Mouse (Mus musculus): Measurements from ENCODE around the gene Iqcd.

Iqcd gene

GRCm38 (mm10) chr5:120588569-120589094 is at the start of gene Iqcd, which contains the start of gene Tpcn1:
Iqcd (plus strand) TSS chr5:120589016.
Tpcn1 (minus strand) TSS chr5:120588673.
- in situ Hi-C loops (cut with MboI; ENCODE audit: unreplicated experiment in 2 of 2): loop anchor here in 1 of 2 experiments (5.0 kb wide), 1 partner anchor 61 kb away; no protein-coding TSS in a partner anchor

GRCm38 (mm10) chr5:120548236-120548850 is 40.5 kb upstream of the Iqcd start:
- in situ Hi-C loops (cut with MboI; ENCODE audit: unreplicated experiment in 2 of 2): no loop called here

GRCm38 (mm10) chr5:120550137-120550536 is 38.7 kb upstream of the Iqcd start:
- in situ Hi-C loops (cut with MboI; ENCODE audit: unreplicated experiment in 2 of 2): no loop called here

DNA sequence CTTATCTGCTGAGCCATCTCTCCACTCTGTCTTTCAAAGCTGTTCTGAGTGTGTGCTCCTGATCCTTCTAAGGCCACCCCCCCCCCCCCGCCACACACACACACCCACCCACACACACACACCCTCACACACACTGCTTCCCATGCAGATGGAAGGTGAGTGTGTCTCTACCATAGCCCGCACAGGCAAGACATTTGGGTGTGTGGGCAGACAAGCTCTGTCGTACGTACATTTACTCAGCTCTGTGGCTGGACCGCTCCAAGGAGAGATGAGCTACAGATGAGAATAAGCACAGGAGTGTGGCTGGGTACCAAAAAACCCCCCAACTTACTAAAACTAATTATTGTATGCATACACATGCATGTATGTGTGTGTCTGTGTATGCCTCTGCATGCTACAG is 38.1 kb upstream of the Iqcd start:
- in situ Hi-C loops (cut with MboI; ENCODE audit: unreplicated experiment in 2 of 2): no loop called here

DNA sequence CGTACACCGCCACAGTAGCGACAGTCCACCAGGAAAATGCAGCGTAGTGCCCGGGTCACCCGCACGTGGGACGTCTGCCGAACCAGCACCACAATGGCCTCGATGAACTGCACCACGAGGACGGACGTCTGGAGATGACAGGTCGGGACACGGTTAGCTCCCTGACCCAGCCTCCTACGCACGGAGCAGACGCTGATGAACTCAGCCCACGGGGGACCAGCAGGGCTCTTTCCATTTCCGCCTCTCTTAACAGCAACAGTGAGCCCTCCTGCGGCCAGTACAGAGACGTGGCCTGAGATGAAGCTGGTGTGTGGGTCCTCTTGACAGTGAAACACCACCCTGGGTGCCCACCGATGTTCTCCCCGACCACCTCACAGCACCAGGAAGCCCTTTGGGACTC is 32.9 kb upstream of the Iqcd start:
- in situ Hi-C loops (cut with MboI; ENCODE audit: unreplicated experiment in 2 of 2): no loop called here

GRCm38 (mm10) chr5:120558041-120558440 is 30.8 kb upstream of the Iqcd start:
- in situ Hi-C loops (cut with MboI; ENCODE audit: unreplicated experiment in 2 of 2): no loop called here

GRCm38 (mm10) chr5:120558762-120559161 is 30.1 kb upstream of the Iqcd start:
- in situ Hi-C loops (cut with MboI; ENCODE audit: unreplicated experiment in 2 of 2): no loop called here

- in situ Hi-C loops (cut with MboI; ENCODE audit: unreplicated experiment in 2 of 2): no loop called here
These were observed 28.6 kb upstream of the Iqcd start for GRCm38 (mm10) chr5:120560129-120560615.

DNA sequence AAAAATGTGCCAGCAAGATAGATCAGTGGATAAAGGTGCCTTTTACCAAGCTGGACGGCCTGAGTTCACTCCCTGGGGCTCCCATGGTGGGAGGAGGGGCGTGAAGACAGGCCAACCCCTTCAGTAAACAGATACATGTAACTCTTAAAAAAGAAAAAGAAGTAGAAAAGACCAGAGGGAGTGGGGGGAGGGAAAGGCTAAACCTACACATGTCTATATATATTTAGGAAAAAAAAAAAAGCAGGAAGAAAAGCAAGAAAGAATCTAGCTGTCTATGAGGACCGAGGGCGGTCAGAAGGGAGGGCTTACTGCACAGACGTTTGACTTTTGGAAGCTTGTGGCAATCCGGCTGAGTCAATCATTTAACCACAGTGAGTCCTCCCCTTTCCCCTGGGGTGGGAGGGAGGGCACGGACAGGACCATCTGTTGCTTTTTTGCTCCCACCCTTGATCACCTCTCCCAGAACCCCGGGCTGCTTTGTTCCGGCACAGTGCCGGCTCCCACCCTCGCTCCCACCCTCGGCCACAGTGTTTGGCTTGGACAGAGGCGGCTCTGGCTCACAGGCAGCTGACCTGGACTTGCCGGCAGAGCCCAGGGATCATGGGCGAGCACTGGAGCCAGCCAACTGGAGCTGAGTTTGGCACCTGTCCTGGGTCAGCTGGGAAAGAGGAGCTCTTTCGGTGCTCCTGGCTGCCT is 28.1 kb upstream of the Iqcd start:
- in situ Hi-C loops (cut with MboI; ENCODE audit: unreplicated experiment in 2 of 2): no loop called here

DNA sequence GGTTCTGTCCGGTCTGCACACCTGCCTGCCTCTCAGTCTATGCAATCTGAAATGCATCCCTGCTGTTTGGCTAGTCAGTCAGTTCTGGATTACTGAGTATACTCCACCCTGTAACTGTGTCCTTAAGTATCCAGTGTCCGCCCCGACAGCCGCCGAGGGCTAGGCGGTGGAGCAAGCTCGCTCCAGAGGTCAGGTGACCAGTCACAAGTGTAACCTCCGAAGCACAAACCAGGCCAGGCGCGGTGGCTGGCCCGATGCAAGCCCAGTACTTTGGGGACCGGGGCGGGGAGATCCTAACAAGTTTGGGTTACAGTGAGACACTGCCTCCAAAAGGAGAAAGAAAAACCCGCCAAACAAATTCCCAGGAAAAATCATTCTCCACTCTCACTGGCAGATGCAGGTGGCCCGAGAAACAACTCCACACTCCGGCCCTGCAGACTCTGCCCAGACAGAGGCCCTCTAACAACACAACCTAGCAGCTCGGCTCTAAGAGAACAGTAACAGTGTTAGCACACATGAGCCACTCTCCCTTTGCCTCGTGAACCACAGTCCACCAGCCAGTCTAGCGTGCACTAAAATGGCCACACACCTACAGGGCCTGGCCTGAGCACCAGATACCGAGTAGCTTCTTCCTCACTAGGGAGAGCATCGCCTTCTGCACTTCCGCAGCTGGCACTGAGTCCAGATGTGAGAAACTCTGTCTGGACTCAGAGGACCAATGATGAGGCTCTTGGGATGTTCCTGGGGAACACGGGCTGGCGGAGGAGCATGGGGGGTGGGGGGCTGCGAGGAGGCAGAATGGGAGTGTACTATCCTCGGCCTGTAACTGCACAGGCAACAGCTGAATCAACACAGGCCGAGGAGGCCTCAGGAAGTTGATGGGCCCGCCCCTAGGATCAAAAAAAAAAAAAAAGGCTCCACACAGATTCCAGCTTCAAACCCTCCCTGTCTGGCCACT is 25.6 kb upstream of the Iqcd start:
- in situ Hi-C loops (cut with MboI; ENCODE audit: unreplicated experiment in 2 of 2): no loop called here

DNA sequence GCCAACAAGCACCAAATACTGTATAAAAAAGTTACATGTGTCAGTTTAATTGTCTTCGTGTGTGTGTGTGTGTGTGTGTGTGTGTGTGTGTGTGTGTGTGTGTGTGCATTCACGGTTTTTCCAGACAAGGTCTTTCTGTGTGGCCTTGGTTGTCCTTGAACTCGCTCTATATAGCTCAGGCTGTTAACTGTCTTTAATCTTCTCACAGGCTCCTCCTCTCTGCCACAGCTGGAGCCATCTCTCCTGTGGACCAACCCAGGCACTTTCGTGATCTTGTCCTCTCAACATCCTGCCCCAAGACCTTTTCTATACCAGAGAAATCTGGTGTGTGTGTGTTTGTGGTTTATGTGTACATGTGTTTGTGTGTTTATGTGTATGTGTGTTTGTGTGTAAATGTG is 24.9 kb upstream of the Iqcd start:
- in situ Hi-C loops (cut with MboI; ENCODE audit: unreplicated experiment in 2 of 2): no loop called here

GRCm38 (mm10) chr5:120565171-120565905 is 23.5 kb upstream of the Iqcd start:
- in situ Hi-C loops (cut with MboI; ENCODE audit: unreplicated experiment in 2 of 2): no loop called here

DNA sequence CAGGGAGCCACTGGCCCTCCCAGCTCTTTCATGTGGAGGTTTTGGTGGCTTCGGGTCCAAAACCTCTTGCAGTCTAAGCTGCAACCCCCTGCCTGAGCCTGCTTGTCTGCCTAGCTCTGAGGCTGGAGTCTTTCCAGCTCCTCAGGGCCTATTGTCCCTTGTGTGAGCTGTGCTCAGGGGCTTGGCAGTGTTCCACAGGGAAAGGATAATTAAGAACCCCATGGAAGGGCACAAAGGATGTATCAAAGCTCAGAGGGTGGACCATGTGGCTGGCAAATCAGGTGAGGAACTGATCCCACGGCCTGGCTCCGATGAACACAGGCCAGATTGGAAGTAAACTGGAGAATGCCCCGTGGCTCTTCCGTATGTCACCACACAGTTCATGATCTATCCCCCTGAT is 22.7 kb upstream of the Iqcd start:
- in situ Hi-C loops (cut with MboI; ENCODE audit: unreplicated experiment in 2 of 2): no loop called here

DNA sequence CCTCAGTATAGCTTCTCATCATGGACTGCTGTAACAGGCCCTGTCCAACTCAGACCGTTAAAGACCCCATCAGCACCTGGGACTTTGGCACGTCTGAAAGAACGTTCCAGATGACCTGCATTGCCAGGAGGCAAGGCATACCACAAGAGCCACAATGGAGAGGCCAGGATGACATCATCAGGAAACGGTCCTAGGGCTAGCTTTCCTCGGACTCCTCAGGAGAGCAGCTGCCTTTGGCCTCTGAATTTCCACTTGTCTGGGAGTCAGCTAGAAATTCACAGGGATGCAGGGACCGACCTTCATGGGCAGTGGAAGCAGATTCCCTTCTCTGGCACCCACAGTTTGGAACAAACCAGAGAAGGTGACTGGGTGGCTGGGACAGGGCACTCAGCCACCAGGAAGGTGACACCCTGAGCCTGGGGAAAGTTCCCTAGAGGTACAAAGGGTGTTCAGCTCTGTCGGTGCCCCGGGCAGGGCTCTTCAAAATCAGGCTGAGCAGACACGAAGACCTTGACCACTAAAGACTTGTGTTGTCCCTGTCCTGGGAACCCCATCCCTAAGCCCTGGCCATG is 22.0 kb upstream of the Iqcd start:
- in situ Hi-C loops (cut with MboI; ENCODE audit: unreplicated experiment in 2 of 2): no loop called here

- in situ Hi-C loops (cut with MboI; ENCODE audit: unreplicated experiment in 2 of 2): no loop called here
These were observed 21.5 kb upstream of the Iqcd start for GRCm38 (mm10) chr5:120567253-120567701.

DNA sequence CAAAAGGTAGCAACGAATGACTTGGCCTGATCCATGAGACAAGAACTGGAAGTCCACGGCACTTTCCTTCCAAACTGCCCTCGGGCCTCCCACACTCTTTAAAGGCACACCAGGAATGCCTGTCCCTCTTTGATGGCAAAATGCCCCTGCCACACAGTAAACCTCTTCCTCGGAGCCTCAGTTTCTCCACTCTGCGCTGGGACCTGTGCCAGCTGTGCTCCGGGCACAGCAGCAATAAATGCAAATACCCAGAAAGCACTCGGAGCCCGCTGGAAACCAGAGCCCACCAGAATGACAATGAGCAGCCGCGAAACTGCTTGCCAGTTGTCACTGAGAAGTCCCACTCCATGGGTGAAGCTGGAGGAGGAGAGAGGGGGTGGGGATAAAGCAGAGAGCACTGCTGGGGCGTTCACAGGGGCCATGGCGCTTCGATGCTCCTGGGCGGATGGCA is 21.0 kb upstream of the Iqcd start:
- in situ Hi-C loops (cut with MboI; ENCODE audit: unreplicated experiment in 2 of 2): no loop called here

DNA sequence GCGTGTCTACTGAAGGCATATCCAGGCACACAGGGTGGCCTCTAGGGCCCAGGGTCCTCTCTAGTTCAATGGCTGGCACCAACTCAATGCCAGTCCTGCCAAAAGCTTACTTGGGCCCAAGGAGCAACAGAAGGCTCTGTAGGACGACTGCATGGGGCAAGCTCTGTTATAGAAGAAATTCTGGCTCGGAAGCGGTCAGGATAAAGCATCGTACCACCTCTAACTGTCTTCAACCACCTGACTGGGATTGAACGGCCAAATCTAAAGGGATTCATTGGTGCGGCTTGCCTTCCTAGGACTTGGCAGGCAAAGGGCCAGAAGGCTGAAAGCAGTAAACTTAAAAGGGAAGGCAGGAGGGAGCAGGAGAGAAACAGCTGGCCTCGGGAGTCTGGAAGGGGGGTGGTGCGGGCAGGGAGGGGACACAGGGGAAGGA is 20.5 kb upstream of the Iqcd start:
- in situ Hi-C loops (cut with MboI; ENCODE audit: unreplicated experiment in 2 of 2): no loop called here

GRCm38 (mm10) chr5:120568964-120569363 is 19.9 kb upstream of the Iqcd start:
- in situ Hi-C loops (cut with MboI; ENCODE audit: unreplicated experiment in 2 of 2): no loop called here

DNA sequence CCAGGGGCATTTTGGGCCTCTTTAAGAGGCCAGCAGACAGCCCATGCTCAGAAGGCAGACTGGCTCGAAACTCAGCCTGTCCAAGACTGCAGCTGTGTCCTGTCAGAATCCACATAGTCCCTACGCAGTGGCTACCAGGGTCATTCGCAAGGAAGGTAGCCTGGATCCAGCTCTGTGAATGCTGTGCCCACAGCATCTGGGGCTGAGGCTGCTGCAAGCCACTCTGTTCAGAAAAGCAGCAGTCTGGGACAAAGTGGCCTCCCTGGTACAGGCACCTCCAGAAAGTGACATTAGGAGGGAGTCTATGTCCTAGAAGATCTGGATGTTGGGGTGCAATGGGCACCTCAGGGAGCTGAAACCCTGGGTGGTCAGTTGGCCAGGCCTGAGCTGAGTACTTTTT is 19.0 kb upstream of the Iqcd start:
- in situ Hi-C loops (cut with MboI; ENCODE audit: unreplicated experiment in 2 of 2): no loop called here

Data from v-Abl transformed pro-B cells (cell line).